Mouse (Mus musculus) kidney, postnatal 0 days (tissue): Measurements from ENCODE around the gene Immp2l. TPM values are rescaled to one million over a fixed set of nuclear protein-coding genes. Genes with fewer than 3 reads are reported as not detected.

Experiments used
- ATAC-seq: fragments of 200-750 bp; cut with Nextera tagmentation; replicated peaks from 2 replicates; pipeline ENCODE4 v1.8.0; 2017; ENCODE audit warnings: low read depth, moderate number of reproducible peaks, moderate TSS enrichment, moderate library complexity; ENCODE audit not compliant: low FRiP score
- DNase-seq: peaks from one replicate; pipeline ENCODE4 v3.0.0-alpha.2; 2016; ENCODE audit warnings: low spot score
- H3K27ac ChIP-seq: fragments of 300-500 bp; sonication (generic); 2 replicates; pipeline ENCODE4 v1.5.1; 2014; ENCODE audit warnings: mild to moderate bottlenecking
- H3K27me3 ChIP-seq: fragments of 300-500 bp; sonication (generic); 2 replicates; pipeline ENCODE4 v1.6.1; 2014; ENCODE audit warnings: low read length, mixed read lengths; ENCODE audit not compliant: insufficient read depth
- H3K36me3 ChIP-seq: fragments of 300-500 bp; sonication (generic); 2 replicates; pipeline ENCODE4 v1.6.1; 2014; ENCODE audit warnings: low read length, mixed read lengths; ENCODE audit not compliant: insufficient read depth
- H3K4me1 ChIP-seq: fragments of 300-500 bp; sonication (generic); replicated peaks from 2 replicates; pipeline ENCODE4 v1.6.1; 2014; ENCODE audit warnings: antibody characterized with exemption, low read length, mixed read lengths; ENCODE audit not compliant: insufficient read depth
- H3K4me2 ChIP-seq: fragments of 300-500 bp; sonication (generic); 2 replicates; pipeline ENCODE4 v1.6.1; 2014; ENCODE audit warnings: mild to moderate bottlenecking, low read length, moderate library complexity, mixed read lengths
- H3K4me3 ChIP-seq: fragments of 300-500 bp; sonication (generic); replicated peaks from 2 replicates; pipeline ENCODE4 v1.5.1; 2014; ENCODE audit warnings: low read depth, low read length
- H3K9ac ChIP-seq: fragments of 300-500 bp; sonication (generic); 2 replicates; pipeline ENCODE4 v1.6.1; 2014; ENCODE audit warnings: low read depth, low read length
- H3K9me3 ChIP-seq: fragments of 300-500 bp; sonication (generic); replicated peaks from 2 replicates; pipeline ENCODE4 v1.6.1; 2016; ENCODE audit warnings: low read length, inconsistent platforms, mixed read lengths
- CTCF ChIP-seq: IDR thresholded peaks from 2 replicates; pipeline ENCODE4 v1.5.1; 2016; ENCODE audit warnings: antibody characterized with exemption, low read depth, mild to moderate bottlenecking, moderate library complexity
- WGBS: fragments of 180-500 bp; shearing (Covaris S2); extraction: QIAGEN DNeasy Blood & Tissue Kit; methylation state at CpG from one replicate; pipeline ENCODE4 v1.1.7; 2014; 5-methylcytosine and 5-hydroxymethylcytosine counted together
- polyA plus RNA-seq: library from polyadenylated mRNA; unstranded; fragments of >200 nt; fragmentation: Nextera tagmentation; extraction: Ambion mirVana; gene quantifications from 2 replicates; pipeline ENCODE4 v1.2.1, GENCODE M21; 2015

The Immp2l gene
- polyA plus RNA-seq, 1 experiment from 2014 or later = 8.7 TPM

DNA sequence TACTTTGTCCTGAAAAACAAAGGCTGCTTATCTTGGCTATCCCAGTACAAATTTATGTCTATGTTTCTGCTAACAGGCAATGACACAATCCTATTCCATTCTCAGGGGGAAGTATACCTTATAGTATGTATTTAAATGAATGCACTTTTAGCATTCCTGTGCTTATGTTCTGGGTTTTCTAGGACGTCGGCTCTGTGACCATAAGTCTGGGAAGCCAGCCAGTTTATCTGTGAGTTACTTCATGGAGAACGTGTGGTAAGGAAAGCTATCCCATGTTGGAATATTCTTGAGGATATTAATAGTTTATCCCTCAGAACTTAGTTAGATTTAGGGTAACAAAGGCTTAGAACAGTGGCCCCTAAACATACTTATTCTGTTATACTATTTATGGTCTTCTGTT lies 251.5 kb downstream of the Immp2l start:
- Histone ChIP-seq H3K27ac (no peak overlapping the region), H3K36me3 (no peaks in the 10 kb centered on the region), H3K9ac (no peak overlapping the region), H3K4me3 (no peak overlapping the region), H3K4me1 (no peaks in the 10 kb centered on the region), H3K4me2 (no peak overlapping the region), H3K27me3 (no peaks in the 10 kb centered on the region), H3K9me3 (no peaks in the 10 kb centered on the region)
- WGBS = 40% methylated on average over 3 of the region's 3 CpGs
- DNase-seq (peak; percentile 30), ATAC-seq (no peak)
- no peak for TF ChIP-seq CTCF

DNA sequence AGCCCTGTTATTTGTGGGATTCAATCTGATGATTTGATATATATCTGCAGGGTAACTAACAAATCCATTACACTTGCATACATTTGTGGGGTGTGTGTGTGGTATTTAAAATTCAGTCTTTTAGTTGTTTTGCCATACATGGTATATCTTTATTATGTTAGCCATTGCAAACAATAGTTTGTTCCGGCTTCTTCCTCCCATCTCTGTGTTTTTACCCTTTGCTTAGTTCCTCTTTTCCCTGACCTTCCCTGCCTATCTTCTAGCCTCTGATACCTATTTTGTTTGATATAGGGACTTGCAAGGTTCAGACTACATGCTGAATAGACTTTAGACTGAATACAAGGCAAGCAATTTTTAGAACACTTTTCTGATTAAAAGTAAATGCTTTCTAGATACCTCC lies 254.0 kb downstream of the Immp2l start:
- Histone ChIP-seq H3K4me3 (no peak overlapping the region), H3K4me1 (no peaks in the 10 kb centered on the region), H3K27ac (no peak overlapping the region), H3K9me3 (no peaks in the 10 kb centered on the region), H3K4me2 (no peak overlapping the region), H3K36me3 (no peaks in the 10 kb centered on the region), H3K9ac (no peak overlapping the region), H3K27me3 (no peaks in the 10 kb centered on the region)
- no peak for DNase-seq
- no peak for ATAC-seq
- no peak for TF ChIP-seq CTCF
- 84% methylated on average over 1 of the region's 1 CpGs for WGBS

DNA sequence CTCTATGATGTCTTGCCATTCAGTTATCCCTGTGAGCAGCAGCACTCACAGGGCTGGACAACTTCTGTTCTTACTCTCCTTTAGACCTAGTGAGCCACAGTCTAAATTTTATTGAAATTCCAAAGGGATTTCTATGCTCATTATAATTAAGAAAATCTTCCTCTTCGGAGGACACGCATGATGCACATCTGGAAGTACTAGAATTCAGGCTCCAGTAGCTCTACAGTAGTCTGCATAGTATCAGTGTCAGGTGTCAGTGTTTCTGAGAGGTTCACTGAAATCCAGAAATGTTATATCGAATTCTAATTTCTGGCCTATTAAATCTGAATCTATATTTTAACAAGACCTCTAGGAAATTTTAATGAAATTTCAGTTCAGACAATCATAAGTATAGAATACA lies 265.2 kb downstream of the Immp2l start:
- H3K9ac ChIP-seq = no peak overlapping the region
- H3K27me3 ChIP-seq = no peaks in the 10 kb centered on the region
- no peak overlapping the region for H3K4me2 ChIP-seq
- ATAC-seq = no peak
- H3K4me1 ChIP-seq = no peaks in the 10 kb centered on the region
- no peaks in the 10 kb centered on the region for H3K36me3 ChIP-seq
- H3K27ac ChIP-seq = no peak overlapping the region
- H3K4me3 ChIP-seq = no peak overlapping the region
- peak; percentile 0 for DNase-seq
- no peak for TF ChIP-seq CTCF
- H3K9me3 ChIP-seq = no peaks in the 10 kb centered on the region
- 70% methylated on average over 3 of the region's 3 CpGs for WGBS

DNA sequence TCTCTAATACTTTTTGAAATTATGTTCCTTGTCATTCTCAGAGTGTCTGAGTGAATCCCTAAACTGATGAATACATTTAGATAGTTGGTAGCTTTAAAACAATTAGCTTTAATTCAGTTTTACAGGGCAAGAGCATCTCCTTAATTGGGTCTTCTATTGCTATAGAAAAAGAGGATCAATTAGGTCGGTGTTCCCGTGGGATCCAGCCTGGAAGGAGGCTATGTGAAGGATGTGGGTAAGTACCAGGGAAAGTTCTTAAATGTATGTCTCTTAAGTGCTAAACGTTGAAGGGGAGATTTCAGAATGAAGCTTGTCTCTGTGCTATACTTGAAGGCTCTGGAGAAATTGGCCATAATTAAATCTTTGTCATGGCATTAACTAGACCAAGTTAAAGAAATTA lies 283.1 kb downstream of the Immp2l start:
- no peaks in the 10 kb centered on the region for H3K4me1 ChIP-seq
- no peak overlapping the region for H3K9ac ChIP-seq
- H3K27me3 ChIP-seq = no peaks in the 10 kb centered on the region
- H3K9me3 ChIP-seq = no peaks in the 10 kb centered on the region
- no peaks in the 10 kb centered on the region for H3K36me3 ChIP-seq
- ATAC-seq (no peak), DNase-seq (no peak)
- no peak overlapping the region for H3K27ac ChIP-seq
- TF ChIP-seq CTCF = no peak
- no peak overlapping the region for H3K4me2 ChIP-seq
- 58% methylated on average over 3 of the region's 3 CpGs for WGBS
- no peak overlapping the region for H3K4me3 ChIP-seq

DNA sequence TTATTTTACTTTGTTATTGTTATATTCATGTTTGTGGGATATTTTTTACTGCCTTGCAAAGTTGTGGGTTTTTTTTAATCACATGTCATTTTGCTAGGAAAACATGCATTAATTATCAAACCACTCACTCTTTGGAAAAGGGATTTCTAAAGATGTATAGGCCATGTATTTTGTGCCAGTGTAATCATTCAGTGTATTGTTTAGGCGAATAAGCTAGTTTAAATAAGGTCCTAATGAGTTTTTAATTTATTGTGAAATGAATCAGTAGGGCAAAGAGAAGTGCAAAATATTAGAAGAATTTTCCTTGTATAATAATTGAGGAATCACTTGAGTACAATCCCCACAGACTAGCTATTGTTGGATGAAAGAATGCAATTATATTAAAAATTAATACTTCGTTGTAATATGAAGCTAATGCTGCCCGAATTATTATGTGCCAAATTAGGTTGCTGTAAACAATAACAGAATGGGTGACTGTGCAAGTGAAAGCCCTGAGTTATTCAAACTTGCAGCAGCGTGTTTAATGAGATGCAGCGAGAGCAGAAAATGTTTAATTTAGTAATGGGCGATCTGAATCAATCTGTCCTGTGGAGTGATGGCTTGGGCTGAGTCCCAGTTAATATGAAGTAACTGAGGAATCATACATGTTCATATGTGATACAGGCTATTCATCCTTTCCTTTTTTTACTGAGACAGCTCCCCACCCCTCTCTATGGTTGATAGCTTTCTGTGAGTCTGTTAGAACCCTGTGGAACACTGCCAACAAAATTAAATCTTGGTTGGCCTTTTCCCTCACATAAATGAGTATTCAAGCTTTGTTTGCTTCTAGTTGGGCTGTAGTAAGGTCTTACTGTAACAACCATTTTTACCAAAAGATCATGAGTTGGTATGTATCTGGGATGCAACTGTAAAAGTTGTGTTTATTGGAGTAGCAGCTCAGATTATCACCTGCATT lies 285.1 kb downstream of the Immp2l start:
- Histone ChIP-seq H3K4me3 (no peak overlapping the region), H3K9ac (no peak overlapping the region), H3K36me3 (no peaks in the 10 kb centered on the region), H3K4me2 (no peak overlapping the region), H3K9me3 (no peaks in the 10 kb centered on the region), H3K27ac (no peak overlapping the region), H3K27me3 (no peaks in the 10 kb centered on the region), H3K4me1 (no peaks in the 10 kb centered on the region)
- 84% methylated on average over 6 of the region's 6 CpGs for WGBS
- ATAC-seq (no peak), DNase-seq (peak; percentile 35)
- no peak for TF ChIP-seq CTCF

DNA sequence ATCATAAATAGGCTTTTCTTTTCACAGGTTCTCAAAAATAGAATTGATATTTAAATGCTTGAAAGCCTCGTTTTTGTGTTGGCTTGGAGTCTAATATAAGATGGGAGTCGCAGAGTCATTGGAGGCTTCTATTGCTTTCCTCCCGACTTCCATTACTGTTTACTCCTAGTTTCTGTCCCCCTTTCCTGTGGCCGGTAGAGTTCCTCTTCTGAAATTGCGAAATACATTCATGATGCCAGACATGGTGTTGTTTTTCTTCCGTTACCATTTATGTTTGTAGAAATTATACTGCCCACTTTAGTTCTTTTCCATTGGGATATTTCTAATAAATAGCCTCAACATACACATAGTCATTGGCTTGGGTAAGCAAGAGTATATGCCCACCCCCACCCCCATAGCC lies 289.5 kb downstream of the Immp2l start:
- Histone ChIP-seq H3K4me3 (no peak overlapping the region), H3K9ac (no peak overlapping the region), H3K27ac (no peak overlapping the region), H3K4me2 (no peak overlapping the region), H3K27me3 (no peaks in the 10 kb centered on the region), H3K9me3 (no peaks in the 10 kb centered on the region), H3K36me3 (no peaks in the 10 kb centered on the region), H3K4me1 (no peaks in the 10 kb centered on the region)
- no peak for ATAC-seq
- 87% methylated on average over 6 of the region's 6 CpGs for WGBS
- DNase-seq = no peak
- TF ChIP-seq CTCF = no peak
